Mouse (Mus musculus): ENCODE results near the gene Rnf135.
"Not testable (repeated sequence)": the region's sequence is repeated elsewhere in the genome, so short reads cannot be mapped to it uniquely, and the experiment has no call there.

The Rnf135 gene

GRCm38 (mm10) chr11:80163362-80164116 lies 20.1 kb upstream of the Rnf135 start:
- no peak for DNase-seq (ENCODE audit: low read depth)

DNA sequence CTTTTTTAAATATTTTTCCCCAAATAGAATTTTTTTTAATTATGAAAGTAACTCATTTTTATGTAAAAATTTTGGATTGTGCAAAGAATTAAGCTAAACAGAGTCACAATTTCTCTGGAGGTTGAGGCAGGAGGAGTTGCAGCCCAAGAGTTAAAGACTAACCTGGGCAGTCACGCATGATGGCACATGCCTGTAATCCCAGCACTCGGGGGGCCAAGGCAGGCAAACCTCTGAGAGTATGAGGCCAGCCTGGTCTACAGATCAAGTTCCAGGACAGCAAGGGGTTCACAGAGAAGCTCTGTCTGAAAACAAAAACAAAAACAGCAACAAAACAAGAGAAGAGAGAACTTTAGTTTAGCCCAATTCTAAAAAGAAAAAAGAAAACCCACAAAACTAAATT lies 19.4 kb upstream of the Rnf135 start:
- no peak for DNase-seq (ENCODE audit: low read depth)

DNA sequence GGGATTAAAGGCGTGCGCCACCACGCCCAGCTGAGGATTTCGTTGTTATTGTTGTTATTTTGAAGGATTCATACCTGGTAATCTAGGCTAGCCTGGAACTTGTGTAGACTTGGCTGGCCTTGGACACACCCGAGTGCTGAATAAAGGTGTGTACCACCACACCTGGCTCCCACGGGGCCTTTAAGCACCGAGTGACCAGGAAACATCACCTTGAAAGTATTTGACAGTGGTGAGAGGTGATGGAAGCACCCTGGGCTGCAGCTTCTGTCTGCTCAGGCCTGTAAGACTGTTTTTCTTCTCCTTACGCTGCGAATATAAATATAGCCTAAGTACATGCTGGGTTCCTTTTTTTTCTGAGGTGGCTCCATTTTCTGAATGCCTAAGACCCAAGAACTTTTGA lies 15.5 kb upstream of the Rnf135 start:
- no peak for DNase-seq (ENCODE audit: low read depth)

DNA sequence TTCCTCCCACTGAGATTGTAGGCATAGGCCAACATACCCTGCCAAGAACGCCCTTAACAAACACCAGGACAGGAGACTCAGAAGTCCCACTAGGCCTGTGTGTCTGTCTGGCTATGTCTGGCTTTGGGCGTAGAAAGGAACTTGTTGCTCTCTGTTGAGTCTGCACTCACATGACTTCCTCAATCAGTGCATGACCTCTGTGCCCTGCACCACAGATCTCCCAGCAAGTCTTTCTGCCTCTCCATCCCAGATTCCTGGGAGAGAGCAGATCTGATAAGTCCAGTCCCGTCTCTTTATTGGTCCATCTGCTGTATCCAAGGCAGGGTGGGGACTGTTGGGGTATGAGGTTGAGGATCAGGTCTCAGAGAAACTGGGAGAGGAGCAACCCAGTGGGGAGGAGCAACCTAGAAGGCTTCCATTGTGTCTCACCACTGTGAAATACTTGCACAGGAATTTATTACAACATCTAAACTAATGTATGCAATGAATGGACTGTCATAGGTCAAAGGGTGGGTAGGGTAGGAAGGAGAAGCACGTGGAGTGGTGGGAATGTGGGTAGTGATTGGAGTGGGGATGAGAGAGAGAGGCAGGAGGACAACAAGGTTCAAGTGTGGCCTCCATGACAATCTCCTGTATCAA lies 14.9 kb upstream of the Rnf135 start:
- no peak for DNase-seq (ENCODE audit: low read depth)

GRCm38 (mm10) chr11:80169629-80170028 lies 14.0 kb upstream of the Rnf135 start:
- DNase-seq (ENCODE audit: low read depth): no peak

DNA sequence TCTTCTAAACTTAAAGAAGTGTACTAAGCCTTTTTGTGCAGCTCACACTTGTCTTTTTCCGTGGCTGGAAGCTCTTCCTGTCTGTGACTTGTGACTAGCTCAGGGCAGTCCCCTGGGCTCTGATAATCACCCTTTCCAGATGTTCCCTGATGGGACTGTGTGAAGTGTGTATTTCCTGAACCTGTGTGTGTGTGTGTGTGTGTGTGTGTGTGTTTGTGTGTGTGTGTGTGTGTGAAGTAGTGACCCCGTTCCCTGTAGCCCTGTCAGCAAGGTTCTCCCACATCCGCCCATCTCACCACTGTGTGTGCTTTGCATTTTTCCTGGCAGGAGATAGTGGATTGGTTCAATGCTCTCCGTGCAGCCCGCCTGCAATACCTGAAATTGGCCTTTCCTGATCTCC lies 13.3 kb upstream of the Rnf135 start:
- no peak for DNase-seq (ENCODE audit: low read depth)

- peak; percentile 35 for DNase-seq (ENCODE audit: low read depth)
Observed at GRCm38 (mm10) chr11:80171884-80172283, 11.8 kb upstream of the Rnf135 start.

- no peak for DNase-seq (ENCODE audit: low read depth)
Observed at GRCm38 (mm10) chr11:80173963-80174670, 9.5 kb upstream of the Rnf135 start.

DNA sequence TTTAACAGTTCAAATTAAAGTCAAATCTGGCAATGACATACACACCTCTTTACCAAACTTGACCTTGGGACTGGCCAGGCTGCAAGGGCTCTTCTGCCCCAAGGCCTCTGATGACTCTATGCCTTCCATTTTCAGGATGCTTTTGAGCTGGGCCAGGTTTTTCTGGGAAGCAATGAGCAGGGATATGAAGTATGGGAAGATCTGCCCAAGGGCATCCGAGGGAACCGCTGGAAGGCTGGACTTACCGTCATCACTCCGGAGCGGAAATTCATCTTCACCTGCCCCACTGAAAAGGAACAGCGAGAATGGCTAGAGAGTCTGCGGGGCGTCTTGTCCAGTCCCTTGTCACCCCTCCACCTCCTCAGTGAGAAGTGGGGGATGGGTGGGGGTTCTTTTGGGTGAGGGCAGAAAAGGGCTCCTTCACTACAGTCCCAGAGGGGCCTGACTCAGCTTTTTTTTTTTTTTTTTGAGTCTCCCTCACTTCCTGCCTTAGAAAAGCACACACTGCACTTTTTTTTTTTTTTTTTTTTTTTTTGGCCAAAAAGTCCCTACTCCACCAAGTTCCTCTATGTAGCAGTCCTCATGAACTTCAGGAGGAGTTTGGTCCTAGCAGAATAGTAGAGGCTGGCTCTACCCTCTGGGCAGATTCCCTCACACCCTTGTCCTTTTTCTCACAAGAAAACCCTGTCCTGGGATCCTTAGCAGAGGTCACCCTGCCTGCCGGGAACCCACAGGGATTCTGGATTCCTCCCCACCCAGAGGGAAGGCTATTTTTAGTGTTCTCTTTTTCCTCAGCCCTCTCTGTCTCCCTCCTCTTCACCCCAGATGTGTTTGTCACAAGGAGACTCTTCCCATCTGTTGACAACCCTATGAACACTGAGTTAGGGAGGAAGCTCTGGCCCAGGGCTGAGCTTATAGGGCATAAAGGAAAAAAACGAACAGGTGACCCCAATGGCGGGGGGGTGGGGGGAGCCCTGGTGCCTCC lies 6.4 kb upstream of the Rnf135 start:
- no peak for DNase-seq (ENCODE audit: low read depth)

DNA sequence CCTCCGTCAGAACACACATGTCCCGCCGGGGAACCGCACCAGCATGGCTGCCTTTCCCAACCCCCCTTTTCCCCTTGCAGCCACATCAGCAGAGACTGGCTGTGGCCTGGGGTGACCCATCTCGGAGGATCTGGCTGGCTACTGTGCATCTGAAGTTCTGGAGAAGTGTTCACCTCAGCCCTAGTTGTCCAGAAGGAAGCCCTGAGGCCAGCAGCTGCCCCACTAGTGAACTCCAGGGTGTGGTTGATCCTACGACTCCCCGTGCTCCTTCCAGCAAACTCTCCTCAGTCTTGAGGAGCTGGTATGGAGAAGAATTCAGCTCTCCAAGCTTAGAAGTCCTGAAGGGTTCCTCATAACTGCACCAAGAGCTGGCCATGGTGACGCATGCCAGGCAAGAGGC lies 5.3 kb upstream of the Rnf135 start:
- no peak for DNase-seq (ENCODE audit: low read depth)

DNA sequence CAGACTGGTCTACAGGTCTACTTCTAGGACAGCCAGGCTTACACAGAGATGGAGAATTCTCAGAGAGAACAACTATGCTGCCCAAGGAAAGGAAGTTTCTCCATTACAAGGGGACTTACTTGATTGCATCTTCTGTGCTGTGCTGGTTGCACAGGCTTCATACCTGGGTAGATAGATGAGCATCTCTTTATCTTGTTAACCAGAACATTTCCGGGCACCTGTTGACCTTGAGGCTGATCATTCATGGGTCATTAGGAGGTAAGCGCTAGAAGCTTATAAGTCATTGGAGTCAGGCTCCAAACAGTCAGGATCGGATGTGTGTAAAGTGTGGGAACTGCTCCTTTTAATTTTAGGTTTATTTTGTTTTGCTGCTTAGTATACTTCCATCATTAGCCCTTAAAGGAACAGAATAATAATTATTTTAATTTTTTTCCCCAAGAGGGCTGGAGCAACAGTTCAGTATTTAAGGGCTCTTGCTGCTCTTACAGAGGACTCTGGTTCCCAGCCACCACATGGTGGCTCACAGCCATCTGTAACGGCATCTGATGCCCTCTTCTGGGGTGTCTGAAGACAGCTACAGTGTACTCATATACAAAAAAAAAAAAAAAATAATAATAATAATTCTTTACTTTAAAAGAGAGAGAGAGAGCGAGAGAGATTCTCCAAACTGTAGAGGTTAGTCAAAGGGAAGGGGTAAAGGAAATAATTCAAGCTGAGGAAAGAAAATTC lies 2.5 kb upstream of the Rnf135 start:
- peak; percentile 53 for DNase-seq (ENCODE audit: low read depth)

DNA sequence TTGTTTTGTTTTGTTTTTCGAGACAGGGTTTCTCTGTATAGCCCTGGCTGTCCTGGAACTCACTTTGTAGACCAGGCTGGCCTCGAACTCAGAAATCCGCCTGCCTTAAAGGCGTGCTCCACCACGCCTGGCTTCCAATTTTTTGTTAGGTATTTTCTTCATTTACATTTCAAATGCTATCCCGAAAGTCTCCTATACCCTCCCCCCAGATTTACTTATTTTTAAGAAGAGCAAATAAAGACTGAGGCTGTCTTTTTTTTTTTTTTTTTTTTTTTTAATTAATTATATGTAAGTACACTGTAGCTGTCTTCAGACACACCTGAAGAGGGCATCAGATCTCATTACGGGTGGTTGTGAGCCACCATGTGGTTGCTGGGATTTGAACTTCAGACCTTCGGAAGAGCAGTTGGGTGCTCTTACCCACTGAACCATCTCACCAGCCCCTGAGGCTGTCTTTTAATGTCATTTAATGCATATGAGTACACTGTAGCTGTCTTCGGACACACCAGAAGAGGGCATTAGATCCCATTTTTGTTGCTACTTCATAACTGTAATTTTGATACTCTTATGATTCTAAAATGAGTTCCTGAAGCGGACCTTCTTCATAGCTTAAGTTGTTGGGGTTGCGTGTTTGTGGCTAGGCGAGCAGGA lies 472 bp upstream of the Rnf135 start:
- not testable (repeated sequence) for DNase-seq (ENCODE audit: low read depth)

DNA sequence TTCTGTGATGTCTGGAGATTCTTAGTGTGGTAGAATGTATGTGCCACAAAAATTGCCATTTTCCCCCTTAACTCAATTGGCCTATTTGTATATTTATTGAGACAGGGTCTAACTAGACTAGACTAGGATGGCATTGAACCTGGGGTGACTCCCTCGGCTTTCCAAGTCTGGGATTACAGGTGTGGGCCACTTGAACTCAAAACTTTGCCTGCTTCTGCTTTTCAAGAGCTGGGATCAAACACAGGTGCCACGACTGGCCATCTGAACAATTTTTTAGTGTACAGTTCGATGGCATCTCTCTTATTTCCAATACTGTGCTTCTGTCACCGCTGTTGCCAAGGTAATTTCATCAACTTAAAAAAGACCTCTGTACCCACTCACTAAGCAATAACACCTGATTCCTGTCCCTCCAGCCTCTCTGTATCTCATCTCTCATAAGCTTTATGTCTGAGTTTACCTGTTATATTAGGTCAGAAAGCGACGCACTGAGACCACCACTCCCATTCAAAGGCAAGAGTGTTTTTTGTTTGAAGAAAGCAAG lies 950 bp downstream of the Rnf135 start:
- DNase-seq (ENCODE audit: low read depth): no peak

GRCm38 (mm10) chr11:80185441-80185976 lies 1.9 kb downstream of the Rnf135 start:
- not testable (repeated sequence) for DNase-seq (ENCODE audit: low read depth)

- no peak for DNase-seq (ENCODE audit: low read depth)
Observed at GRCm38 (mm10) chr11:80190280-80190679, 6.6 kb downstream of the Rnf135 start.

DNA sequence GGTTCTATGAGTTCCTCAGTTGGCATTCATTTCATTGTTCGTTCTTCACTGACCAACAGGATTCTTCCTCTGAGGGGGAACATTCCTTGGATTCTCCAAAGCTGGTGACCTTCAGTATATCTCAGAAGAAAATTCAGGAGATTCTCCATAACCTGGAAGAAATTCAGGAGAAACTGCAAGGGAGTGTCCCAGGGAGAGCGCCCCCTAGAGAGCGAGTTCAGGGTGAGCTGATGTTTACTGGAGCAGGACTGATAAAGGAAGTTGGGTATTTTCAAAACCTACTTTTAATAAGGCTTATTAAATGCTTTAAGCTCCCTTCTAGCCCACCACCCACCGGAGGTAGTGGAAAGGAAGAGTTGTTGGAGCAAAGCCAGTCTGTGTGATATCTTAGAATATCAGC lies 10.2 kb downstream of the Rnf135 start:
- no peak for DNase-seq (ENCODE audit: low read depth)

GRCm38 (mm10) chr11:80196351-80196750 lies 12.7 kb downstream of the Rnf135 start:
- DNase-seq (ENCODE audit: low read depth): no peak

DNA sequence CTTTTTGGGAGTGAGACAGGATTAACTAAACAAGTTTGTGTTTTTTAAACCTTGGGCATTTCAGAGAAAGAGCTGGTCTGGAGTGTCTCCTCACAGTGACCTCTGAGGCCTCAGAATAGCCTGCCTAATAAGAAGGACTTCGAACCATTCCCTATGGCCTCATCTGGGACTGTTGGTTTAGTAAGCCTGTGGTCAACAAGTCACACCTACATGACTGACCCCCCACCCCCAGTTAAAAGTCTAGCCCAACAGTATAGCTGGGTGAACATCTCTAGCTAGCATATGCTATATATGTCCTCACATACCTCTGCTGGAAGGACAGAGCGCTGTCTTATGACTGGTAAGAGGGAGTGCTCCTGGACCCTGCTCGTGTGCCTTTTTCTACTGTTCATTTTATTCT lies 15.7 kb downstream of the Rnf135 start:
- no peak for DNase-seq (ENCODE audit: low read depth)

DNA sequence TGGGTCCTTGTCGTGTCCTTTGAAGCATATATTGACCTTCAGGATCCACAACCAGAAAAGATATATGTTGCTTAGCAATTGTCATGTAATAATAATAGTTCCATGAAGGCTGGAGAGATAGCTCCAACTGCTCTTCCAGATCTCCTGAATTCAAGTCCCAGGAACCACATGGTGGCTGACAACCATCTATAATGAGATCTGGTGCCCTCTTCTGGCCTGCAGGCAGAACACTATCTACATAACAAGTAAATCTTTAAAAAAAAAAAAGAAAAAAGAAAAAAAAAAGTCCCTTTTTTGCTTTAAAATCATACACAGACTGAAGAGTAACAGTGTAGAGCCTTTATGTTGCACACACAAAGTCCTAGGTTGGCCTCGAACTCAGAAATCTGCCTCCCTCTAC lies 16.1 kb downstream of the Rnf135 start:
- peak; percentile 37 for DNase-seq (ENCODE audit: low read depth)

GRCm38 (mm10) chr11:80200326-80200725 lies 16.7 kb downstream of the Rnf135 start:
- DNase-seq (ENCODE audit: low read depth): peak; percentile 66

All from NIH3T3 (cell line).